Mouse (Mus musculus): Measurements from ENCODE around the gene Sdf2. TPM values are rescaled to one million over a fixed set of nuclear protein-coding genes. Genes with fewer than 3 reads are reported as not detected.

The Sdf2 gene
- 72.7 and 74.8 TPM in 2 replicates for polyA plus RNA-seq (2015; fragmentation: Nextera tagmentation; extraction: Ambion mirVana)

DNA sequence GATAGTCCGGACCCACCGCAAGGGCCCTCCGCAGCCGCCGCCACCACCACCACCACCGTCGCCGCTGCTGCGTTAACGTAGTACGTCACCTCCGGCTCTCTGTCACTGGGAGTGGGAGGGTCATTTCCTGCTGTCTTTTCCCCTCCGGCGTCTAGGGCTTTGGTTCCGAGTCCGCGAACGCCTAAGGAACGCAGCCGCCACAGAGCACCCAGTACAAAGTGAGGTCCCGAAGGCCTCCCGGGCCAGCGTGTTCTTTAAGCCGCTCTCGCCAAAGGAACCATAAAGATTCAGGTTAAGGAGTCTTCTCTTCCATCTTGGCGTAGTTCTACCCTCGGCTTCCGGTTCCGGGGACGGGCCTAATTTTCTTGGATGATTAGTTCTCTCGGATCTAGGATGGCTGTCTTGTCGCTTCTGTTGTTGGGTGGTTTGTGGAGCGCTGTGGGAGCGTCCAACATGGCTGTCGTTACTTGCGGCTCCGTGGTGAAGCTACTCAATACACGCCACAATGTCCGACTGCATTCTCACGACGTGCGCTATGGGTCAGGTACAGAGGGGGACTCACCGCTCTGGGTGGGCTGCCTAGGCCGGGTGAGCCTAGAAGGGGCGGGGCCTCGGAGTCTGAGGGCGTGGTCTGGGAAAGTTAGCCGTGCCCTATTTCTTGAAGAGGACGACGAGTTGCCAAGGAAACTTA is at the start of gene Sdf2, which contains the start of gene Supt6:
TSS of gene Sdf2 (plus strand) at position 120 of the 691 bp plus-strand sequence.
TSS of gene Supt6 (minus strand) at position 361 of the 691 bp plus-strand sequence.
- Histone ChIP-seq H3K36me3 (ENCODE audit: control insufficient read depth, insufficient read depth, low read length) (no peaks in the 10 kb centered on the region; the same call in 1 of the 2 replicates), H3K9ac (ENCODE audit: low read depth, low read length) (peak within 1 kb of the TSS; percentile 81), H3K4me3 (ENCODE audit: low read length) (peak within 1 kb of the TSS; percentile 74), H3K4me2 (ENCODE audit: low read depth, low read length) (peak within 1 kb of the TSS; percentile 70), H3K4me1 (ENCODE audit: control insufficient read depth, insufficient read depth, low read length) (peaks cover 19% of the 10 kb centered on the region), H3K27ac (ENCODE audit: low read length) (peak within 1 kb of the TSS; percentile 99), H3K27me3 (replicated peaks; ENCODE audit: control insufficient read depth, insufficient read depth, low read length) (no peaks in the 10 kb centered on the region), H3K9me3 (ENCODE audit: control insufficient read depth, low read length) (no peaks in the 10 kb centered on the region)
- peak; percentile 94 for ATAC-seq
- under 1% methylated on average over 50 of the region's 50 CpGs for WGBS

DNA sequence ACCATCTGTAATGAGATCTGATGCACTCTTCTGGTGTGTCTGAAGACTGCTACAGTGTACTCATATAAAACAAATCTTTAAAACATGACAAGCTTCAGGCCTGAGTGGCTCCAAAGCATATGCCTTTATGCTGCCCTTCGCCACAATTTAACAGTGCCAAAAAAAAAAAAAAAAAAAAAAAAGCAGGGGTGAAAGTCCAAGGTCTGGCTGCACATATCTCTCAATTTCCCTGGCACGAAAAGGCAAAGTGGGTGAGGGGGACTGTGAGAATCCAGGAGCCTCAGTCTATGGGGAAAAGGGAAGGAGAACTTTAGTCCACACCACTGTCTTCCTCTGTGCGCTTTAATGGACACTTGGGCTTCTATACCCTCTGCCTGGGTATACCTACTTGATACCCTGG is 43.2 kb upstream of the Sdf2 start:
- Histone ChIP-seq H3K27me3 (replicated peaks; ENCODE audit: control insufficient read depth, insufficient read depth, low read length) (no peaks in the 10 kb centered on the region), H3K9me3 (ENCODE audit: control insufficient read depth, low read length) (no peaks in the 10 kb centered on the region), H3K4me3 (ENCODE audit: low read length) (no peak overlapping the region), H3K36me3 (ENCODE audit: control insufficient read depth, insufficient read depth, low read length) (peaks cover 3% of the 10 kb centered on the region; the same call in 1 of the 2 replicates), H3K4me2 (ENCODE audit: low read depth, low read length) (no peak overlapping the region), H3K9ac (ENCODE audit: low read depth, low read length) (no peak overlapping the region), H3K27ac (ENCODE audit: low read length) (no peak overlapping the region), H3K4me1 (ENCODE audit: control insufficient read depth, insufficient read depth, low read length) (peaks cover 14% of the 10 kb centered on the region)
- WGBS = 67% methylated on average over 3 of the region's 3 CpGs
- ATAC-seq = no peak

DNA sequence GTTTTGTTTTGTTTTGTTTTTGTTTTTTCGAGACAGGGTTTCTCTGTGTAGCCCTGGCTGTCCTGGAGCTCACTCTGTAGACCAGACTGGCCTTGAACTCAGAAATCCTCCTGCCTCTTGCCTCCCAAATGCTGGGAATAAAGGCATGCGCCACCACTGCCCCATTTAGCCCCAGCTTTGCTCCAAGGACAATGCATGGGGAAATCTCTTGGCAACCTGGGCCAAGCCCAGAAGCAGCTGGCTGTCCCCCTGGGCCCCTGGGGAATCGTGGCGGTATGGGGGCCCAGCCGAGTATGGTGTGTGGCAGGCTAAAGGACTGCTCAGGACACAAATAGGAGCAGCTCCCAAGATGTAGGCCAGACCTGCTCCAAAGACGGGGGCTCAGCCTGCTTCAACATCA is 41.3 kb upstream of the Sdf2 start:
- Histone ChIP-seq H3K36me3 (ENCODE audit: control insufficient read depth, insufficient read depth, low read length) (peaks cover 3% of the 10 kb centered on the region; the same call in 1 of the 2 replicates), H3K27ac (ENCODE audit: low read length) (no peak overlapping the region), H3K4me3 (ENCODE audit: low read length) (no peak overlapping the region), H3K9ac (ENCODE audit: low read depth, low read length) (no peak overlapping the region), H3K9me3 (ENCODE audit: control insufficient read depth, low read length) (no peaks in the 10 kb centered on the region), H3K4me1 (ENCODE audit: control insufficient read depth, insufficient read depth, low read length) (peaks cover 14% of the 10 kb centered on the region), H3K4me2 (ENCODE audit: low read depth, low read length) (no peak overlapping the region), H3K27me3 (replicated peaks; ENCODE audit: control insufficient read depth, insufficient read depth, low read length) (no peaks in the 10 kb centered on the region)
- no peak for ATAC-seq
- 72% methylated on average over 6 of the region's 6 CpGs for WGBS

DNA sequence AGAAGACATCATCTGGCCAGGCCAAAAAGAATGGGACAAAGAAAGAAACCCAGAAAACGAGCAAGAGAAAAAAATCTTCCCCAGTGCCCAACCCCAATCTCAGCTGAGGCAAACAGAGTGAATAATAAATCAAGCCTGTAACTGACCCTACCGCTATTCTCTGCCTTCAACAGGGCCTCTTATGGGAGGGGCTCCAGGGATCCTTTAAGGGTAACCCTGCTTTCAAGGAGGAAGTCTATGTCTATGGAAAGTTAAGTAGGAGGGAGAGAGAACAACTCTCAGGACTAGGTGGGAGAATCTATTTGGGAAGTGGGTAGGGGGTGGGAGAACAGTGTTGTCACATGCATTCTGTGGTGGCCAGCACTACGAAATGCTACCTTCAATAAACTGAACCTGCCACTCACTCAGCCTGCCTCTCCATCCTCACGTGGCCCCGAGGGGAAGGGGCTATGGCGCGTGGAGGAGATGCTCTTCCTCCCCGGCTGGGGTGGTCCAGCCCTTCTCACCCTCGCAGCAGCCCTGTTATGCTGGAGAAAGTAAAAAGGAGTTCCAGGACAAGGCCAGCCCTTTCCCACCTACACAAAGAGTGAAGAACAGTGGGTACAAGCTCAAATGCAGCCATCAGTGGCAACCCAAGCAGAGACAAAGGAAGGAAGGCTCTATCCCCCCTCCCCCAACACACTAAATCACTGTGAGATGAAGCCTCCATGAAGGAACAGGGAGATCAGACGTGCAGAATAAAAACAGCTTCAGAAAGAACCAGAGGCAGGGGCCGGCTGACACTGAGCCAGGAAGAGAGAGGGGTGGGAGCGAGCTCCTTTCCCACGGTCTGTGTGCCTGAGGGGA is 40.0 kb upstream of the Sdf2 start:
- H3K36me3 ChIP-seq (ENCODE audit: control insufficient read depth, insufficient read depth, low read length) = peaks cover 12% of the 10 kb centered on the region
- H3K4me3 ChIP-seq (ENCODE audit: low read length) = no peak overlapping the region
- no peak overlapping the region for H3K4me2 ChIP-seq (ENCODE audit: low read depth, low read length)
- H3K27me3 ChIP-seq (replicated peaks; ENCODE audit: control insufficient read depth, insufficient read depth, low read length) = no peaks in the 10 kb centered on the region
- 0 out of 2 replicates have a peak, but pooled peaks have one; percentile 55 for ATAC-seq
- H3K4me1 ChIP-seq (ENCODE audit: control insufficient read depth, insufficient read depth, low read length) = peaks cover 14% of the 10 kb centered on the region
- H3K27ac ChIP-seq (ENCODE audit: low read length) = no peak overlapping the region
- H3K9me3 ChIP-seq (ENCODE audit: control insufficient read depth, low read length) = no peaks in the 10 kb centered on the region
- WGBS = 56% methylated on average over 13 of the region's 13 CpGs
- no peak overlapping the region for H3K9ac ChIP-seq (ENCODE audit: low read depth, low read length)

DNA sequence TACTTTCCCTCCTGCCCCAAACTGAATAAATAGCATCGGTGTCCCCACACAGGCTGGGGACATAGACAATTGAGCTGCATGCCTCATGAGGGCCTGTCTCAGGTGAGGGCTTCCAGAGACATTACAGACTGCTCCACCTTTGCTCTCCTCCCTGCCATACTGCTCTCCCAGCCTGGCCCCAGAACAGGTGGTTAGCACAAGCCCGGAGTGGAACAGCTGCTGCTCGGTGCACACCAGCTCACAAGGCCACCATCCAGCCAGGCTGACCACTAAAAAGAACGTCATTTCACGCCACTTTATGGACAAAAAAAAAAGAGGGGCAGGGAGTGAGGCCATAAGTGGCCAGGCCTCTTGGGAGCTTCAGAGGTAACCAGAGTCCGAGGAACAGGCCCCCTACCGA is 38.4 kb upstream of the Sdf2 start:
- Histone ChIP-seq H3K9me3 (ENCODE audit: control insufficient read depth, low read length) (no peaks in the 10 kb centered on the region), H3K4me1 (ENCODE audit: control insufficient read depth, insufficient read depth, low read length) (peaks cover 14% of the 10 kb centered on the region), H3K36me3 (ENCODE audit: control insufficient read depth, insufficient read depth, low read length) (peaks cover 19% of the 10 kb centered on the region), H3K27ac (ENCODE audit: low read length) (no peak overlapping the region), H3K4me3 (ENCODE audit: low read length) (no peak overlapping the region), H3K27me3 (replicated peaks; ENCODE audit: control insufficient read depth, insufficient read depth, low read length) (no peaks in the 10 kb centered on the region), H3K4me2 (ENCODE audit: low read depth, low read length) (no peak overlapping the region), H3K9ac (ENCODE audit: low read depth, low read length) (no peak overlapping the region)
- no peak for ATAC-seq
- 84% methylated on average over 7 of the region's 7 CpGs for WGBS

DNA sequence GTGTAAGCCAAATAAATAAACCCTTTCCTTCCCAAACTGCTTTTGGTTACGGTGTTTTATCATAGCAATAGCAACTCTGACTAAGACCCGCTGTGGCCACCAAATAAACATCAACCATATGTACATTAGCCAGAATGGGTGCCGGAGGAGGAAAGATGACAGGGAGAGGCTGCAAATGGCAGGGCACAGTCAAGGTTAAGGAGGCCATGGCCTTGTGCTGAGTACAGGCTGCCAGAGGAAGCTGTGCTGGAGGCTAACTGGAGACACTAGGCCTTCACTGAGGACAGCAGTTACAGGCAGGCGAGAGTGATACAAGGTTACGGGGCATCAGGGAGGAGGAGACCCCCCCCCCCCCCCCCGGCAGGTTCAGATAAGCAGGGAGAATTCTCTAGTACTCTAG is 35.7 kb upstream of the Sdf2 start:
- no peak overlapping the region for H3K4me2 ChIP-seq (ENCODE audit: low read depth, low read length)

DNA sequence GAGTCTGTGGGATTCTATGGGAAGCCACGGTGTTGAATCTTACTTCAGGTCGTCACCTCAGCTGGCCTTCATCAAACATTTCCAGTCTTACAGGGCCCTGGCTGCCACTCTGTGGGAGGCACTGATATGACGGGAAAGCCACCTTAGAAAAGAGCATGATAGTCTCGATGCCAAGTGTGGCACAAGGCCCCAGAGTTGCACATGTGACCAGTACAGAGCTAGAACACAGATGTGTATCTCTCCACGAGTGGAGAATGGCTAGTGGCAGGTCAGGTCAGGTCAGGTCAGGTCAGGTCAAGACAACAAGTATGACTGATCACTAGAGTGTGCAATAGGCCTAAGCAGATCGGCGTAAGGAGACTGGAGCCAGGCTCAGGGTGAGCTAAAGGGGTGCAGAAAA is 34.9 kb upstream of the Sdf2 start:
- H3K36me3 ChIP-seq (ENCODE audit: control insufficient read depth, insufficient read depth, low read length) = peaks cover 28% of the 10 kb centered on the region
- H3K4me1 ChIP-seq (ENCODE audit: control insufficient read depth, insufficient read depth, low read length) = peaks cover 4% of the 10 kb centered on the region
- H3K9me3 ChIP-seq (ENCODE audit: control insufficient read depth, low read length) = no peaks in the 10 kb centered on the region
- no peak overlapping the region for H3K4me2 ChIP-seq (ENCODE audit: low read depth, low read length)
- no peaks in the 10 kb centered on the region for H3K27me3 ChIP-seq (replicated peaks; ENCODE audit: control insufficient read depth, insufficient read depth, low read length)
- H3K4me3 ChIP-seq (ENCODE audit: low read length) = no peak overlapping the region
- WGBS = 57% methylated on average over 7 of the region's 7 CpGs
- no peak overlapping the region for H3K9ac ChIP-seq (ENCODE audit: low read depth, low read length)
- no peak for ATAC-seq
- no peak overlapping the region for H3K27ac ChIP-seq (ENCODE audit: low read length)

More for the DNA sequence above, 35.7 kb upstream of the Sdf2 start:
- H3K4me1 ChIP-seq (ENCODE audit: control insufficient read depth, insufficient read depth, low read length) = peaks cover 10% of the 10 kb centered on the region
- H3K4me3 ChIP-seq (ENCODE audit: low read length) = no peak overlapping the region
- WGBS = 91% methylated on average over 6 of the region's 6 CpGs
- peaks cover 28% of the 10 kb centered on the region for H3K36me3 ChIP-seq (ENCODE audit: control insufficient read depth, insufficient read depth, low read length)
- ATAC-seq = no peak
- no peaks in the 10 kb centered on the region for H3K9me3 ChIP-seq (ENCODE audit: control insufficient read depth, low read length)
- no peak overlapping the region for H3K9ac ChIP-seq (ENCODE audit: low read depth, low read length)
- no peak overlapping the region for H3K27ac ChIP-seq (ENCODE audit: low read length)
- H3K27me3 ChIP-seq (replicated peaks; ENCODE audit: control insufficient read depth, insufficient read depth, low read length) = no peaks in the 10 kb centered on the region

DNA sequence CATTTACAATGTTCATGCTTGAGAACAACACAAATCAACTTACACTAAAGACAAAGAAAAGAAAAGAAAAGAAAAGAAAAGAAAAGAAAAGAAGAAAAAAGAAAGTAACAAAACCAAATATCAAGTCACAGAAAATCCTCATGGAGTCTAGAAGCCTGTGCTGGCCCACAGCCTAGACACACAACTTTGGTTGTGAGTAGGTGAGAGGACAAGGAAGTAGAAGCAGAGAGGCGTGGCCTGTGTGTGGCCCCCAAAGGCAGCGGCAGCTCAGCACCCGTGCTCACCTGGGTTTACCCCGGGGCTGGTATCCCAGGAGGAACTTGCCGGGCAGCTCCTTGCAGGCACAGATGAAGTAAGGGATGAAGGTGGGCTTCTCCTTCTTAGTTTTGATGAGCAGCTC is 34.0 kb upstream of the Sdf2 start:
- Histone ChIP-seq H3K36me3 (ENCODE audit: control insufficient read depth, insufficient read depth, low read length) (peaks cover 28% of the 10 kb centered on the region), H3K4me2 (ENCODE audit: low read depth, low read length) (no peak overlapping the region), H3K9me3 (ENCODE audit: control insufficient read depth, low read length) (no peaks in the 10 kb centered on the region), H3K4me3 (ENCODE audit: low read length) (no peak overlapping the region), H3K4me1 (ENCODE audit: control insufficient read depth, insufficient read depth, low read length) (no peaks in the 10 kb centered on the region), H3K9ac (ENCODE audit: low read depth, low read length) (no peak overlapping the region), H3K27me3 (replicated peaks; ENCODE audit: control insufficient read depth, insufficient read depth, low read length) (no peaks in the 10 kb centered on the region), H3K27ac (ENCODE audit: low read length) (no peak overlapping the region)
- WGBS = 75% methylated on average over 5 of the region's 5 CpGs
- ATAC-seq = no peak

DNA sequence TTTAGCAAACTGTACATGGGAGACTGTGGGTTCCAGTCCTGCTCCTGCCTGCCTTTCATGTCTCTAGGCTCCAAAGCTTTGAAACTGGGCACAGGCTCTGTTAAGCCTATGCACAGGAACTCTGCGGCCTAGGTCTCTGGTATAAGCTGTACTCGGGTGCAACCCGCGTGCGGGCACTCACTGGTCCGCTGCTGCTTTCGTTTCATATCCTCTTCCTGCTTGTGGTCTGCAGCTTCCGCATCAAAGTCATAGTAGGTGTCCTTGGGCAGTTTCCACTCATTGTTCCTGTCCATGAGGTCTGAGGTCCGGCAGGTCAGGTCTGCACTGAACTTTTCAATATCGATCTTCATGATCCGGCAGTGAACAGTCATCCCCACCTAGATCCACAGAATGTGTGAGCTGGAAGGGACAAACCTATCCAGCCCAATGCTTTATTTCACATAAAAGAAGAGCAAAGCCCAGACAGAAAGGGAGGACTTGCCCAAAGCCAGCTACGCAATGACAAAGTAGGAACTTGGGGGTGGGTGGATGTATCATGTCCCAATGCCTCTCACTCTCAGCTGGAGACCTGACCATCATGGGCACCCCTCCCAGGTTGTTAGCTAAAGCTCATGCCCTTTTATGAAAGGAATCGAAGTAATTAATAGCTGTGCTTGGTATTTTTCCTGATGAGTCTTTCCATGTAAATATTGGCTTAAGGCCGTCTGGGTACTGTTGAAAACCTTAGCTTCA is 32.3 kb upstream of the Sdf2 start:
- H3K27me3 ChIP-seq (replicated peaks; ENCODE audit: control insufficient read depth, insufficient read depth, low read length) = no peaks in the 10 kb centered on the region
- no peak for ATAC-seq
- no peak overlapping the region for H3K4me2 ChIP-seq (ENCODE audit: low read depth, low read length)
- H3K27ac ChIP-seq (ENCODE audit: low read length) = no peak overlapping the region
- H3K4me1 ChIP-seq (ENCODE audit: control insufficient read depth, insufficient read depth, low read length) = no peaks in the 10 kb centered on the region
- no peaks in the 10 kb centered on the region for H3K9me3 ChIP-seq (ENCODE audit: control insufficient read depth, low read length)
- WGBS = 90% methylated on average over 14 of the region's 14 CpGs
- H3K9ac ChIP-seq (ENCODE audit: low read depth, low read length) = no peak overlapping the region
- no peak overlapping the region for H3K4me3 ChIP-seq (ENCODE audit: low read length)
- peaks cover 25% of the 10 kb centered on the region for H3K36me3 ChIP-seq (ENCODE audit: control insufficient read depth, insufficient read depth, low read length)
